Mouse (Mus musculus) myocyte (in vitro differentiated cells): Measurements from ENCODE around the gene Hjurp.

Source experiments
- E2F4 ChIP-seq: IDR thresholded peaks from one replicate; pipeline ENCODE4 v1.6.1; 2011; ENCODE audit warnings: mild to moderate bottlenecking, control low read depth, moderate library complexity; ENCODE audit not compliant: insufficient read depth
- POLR2A ChIP-seq: IDR thresholded peaks from one replicate; pipeline ENCODE4 v1.6.1; 2011; ENCODE audit warnings: low read depth, mild to moderate bottlenecking, control low read depth, moderate library complexity; ENCODE audit not compliant: insufficient read length
- USF1 ChIP-seq: IDR thresholded peaks from one replicate; pipeline ENCODE4 v1.6.1; 2011; ENCODE audit warnings: low read depth, mild to moderate bottlenecking, control low read depth, moderate library complexity

DNA sequence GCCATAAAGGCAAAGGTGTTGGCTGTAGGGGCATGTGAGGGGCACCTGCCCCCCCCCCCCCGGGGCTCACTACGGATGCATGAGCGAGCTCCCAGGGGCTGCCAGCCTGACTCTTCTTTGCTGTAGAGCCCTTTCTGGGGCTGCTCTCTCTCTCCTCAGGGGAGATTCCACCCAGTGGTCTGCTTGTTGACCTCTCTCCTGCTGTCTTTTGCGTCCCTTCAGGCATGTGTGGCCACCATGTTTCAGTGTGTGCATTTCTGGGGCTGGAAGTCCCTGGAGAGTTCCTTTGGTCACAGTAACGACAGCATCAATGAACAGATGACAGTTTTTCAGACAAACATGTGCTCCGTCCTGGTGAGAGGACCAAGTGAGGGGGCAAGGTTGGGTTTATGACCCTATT lies 19.1 kb downstream of the Hjurp start:
- TF ChIP-seq POLR2A (no peak), E2F4 (no peak), USF1 (no peak)
